8 mouse cellular contexts compared by ENCODE assay signal in the genomic region with DNA sequence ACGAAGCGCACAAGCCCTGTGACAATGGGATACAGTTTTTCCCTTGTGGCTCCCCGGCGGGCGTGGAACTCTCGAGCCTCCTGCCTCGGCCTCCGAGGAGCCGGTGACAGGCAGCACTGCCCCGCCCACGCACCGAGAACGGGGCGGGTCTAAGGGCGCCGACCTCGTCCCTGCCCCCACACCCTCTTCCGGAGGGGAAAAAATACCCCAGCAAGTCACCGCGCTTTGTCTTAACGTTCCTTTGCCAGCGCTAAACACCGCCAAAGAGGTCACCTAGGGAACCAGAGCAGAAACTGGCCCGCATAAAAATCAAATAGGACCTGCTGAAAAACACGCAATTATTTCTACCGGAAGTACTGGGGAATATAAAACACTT. TPM values are rescaled to one million over a fixed set of nuclear protein-coding genes. Genes with fewer than 3 reads are reported as not detected.
A peak's percentile ranks its signal among the peaks of the same experiment; 100 is the strongest.
DNase-seq lines count a peak whose midpoint lies in the region; ATAC-seq and TF ChIP-seq lines count a peak whose summit lies in the region.

No protein-coding gene starts in this region.

- no peaks in the 10 kb centered on the region for H3K4me1 ChIP-seq in bone marrow macrophage, adult 2 months (ENCODE audit: control insufficient read depth, insufficient read depth, low read length)
- no peaks in the 10 kb centered on the region for H3K4me1 ChIP-seq in heart, embryonic 14.5 days (ENCODE audit: control insufficient read depth in 2 of 2, insufficient read depth in 2 of 2, low read length in 2 of 2)
- peaks cover 14% of the 10 kb centered on the region for H3K4me1 ChIP-seq in liver, embryonic 12.5 days

- no peaks in the 10 kb centered on the region for H3K27me3 ChIP-seq in heart, embryonic 14.5 days (ENCODE audit: control insufficient read depth, insufficient read depth, low read length)
- H3K27me3 ChIP-seq in liver, embryonic 12.5 days (replicated peaks) = no peaks in the 10 kb centered on the region
- H3K27me3 ChIP-seq in myocyte (ENCODE audit: control insufficient read depth, insufficient read depth, insufficient read length) = no peaks in the 10 kb centered on the region
- no peaks in the 10 kb centered on the region for H3K27me3 ChIP-seq in splenic B cell, adult 2 months (ENCODE audit: control insufficient read depth, insufficient read depth, low read length, poor library complexity, severe bottlenecking)

- H3K9me3 ChIP-seq in heart, embryonic 14.5 days (ENCODE audit: control insufficient read depth, low read length) = peaks cover 5% of the 10 kb centered on the region; the same call in 1 of the 2 replicates
- H3K9me3 ChIP-seq in liver, embryonic 12.5 days (replicated peaks) = no peaks in the 10 kb centered on the region

- peak; percentile 88 for ATAC-seq in erythroid progenitor cell, adult 5-6 weeks (replicated peaks; ENCODE audit: low FRiP score, poor library complexity, severe bottlenecking)
- ATAC-seq in heart, embryonic 14.5 days (ENCODE audit: insufficient number of reproducible peaks, insufficient read depth, low FRiP score, low read depth) = peak; percentile 34; the same call in 1 of the 2 replicates
- ATAC-seq in liver, embryonic 12.5 days = peak; percentile 74

- peak overlapping the region; percentile 73 for H3K4me3 ChIP-seq in bone marrow macrophage, adult 2 months (ENCODE audit: insufficient read depth, low read length)
- H3K4me3 ChIP-seq in heart, embryonic 14.5 days (ENCODE audit: control insufficient read depth in 1 of 2, insufficient read depth in 1 of 2, low read depth in 1 of 2, low read length in 2 of 2) = peak overlapping the region; percentile 52 to 62
- peak overlapping the region; percentile 66 for H3K4me3 ChIP-seq in liver, embryonic 12.5 days
- peak overlapping the region; percentile 43 for H3K4me3 ChIP-seq in myocyte

- H3K79me2 ChIP-seq in myocyte (ENCODE audit: control insufficient read depth, insufficient read depth) = no peaks in the 10 kb centered on the region

- H3K36me3 ChIP-seq in heart, embryonic 14.5 days (ENCODE audit: control insufficient read depth, insufficient read depth, low read length) = no peaks in the 10 kb centered on the region
- H3K36me3 ChIP-seq in liver, embryonic 12.5 days = no peaks in the 10 kb centered on the region
- H3K36me3 ChIP-seq in myocyte (ENCODE audit: control insufficient read depth, insufficient read depth) = no peaks in the 10 kb centered on the region
- H3K36me3 ChIP-seq in splenic B cell, adult 2 months (ENCODE audit: control insufficient read depth, insufficient read depth, low read length, poor library complexity, severe bottlenecking) = no peaks in the 10 kb centered on the region

- peak overlapping the region; percentile 72 for H3K9ac ChIP-seq in heart, embryonic 14.5 days (ENCODE audit: low read length)
- H3K9ac ChIP-seq in liver, embryonic 12.5 days = peak overlapping the region; percentile 66

- H3K27ac ChIP-seq in bone marrow macrophage, adult 2 months (ENCODE audit: insufficient read depth, low read depth, low read length) = peak overlapping the region; percentile 90
- H3K27ac ChIP-seq in heart, embryonic 14.5 days (replicated peaks in 1 of 2; ENCODE audit: control insufficient read depth in 1 of 2, insufficient read depth in 1 of 2, low read depth in 2 of 2, low read length in 2 of 2) = peak overlapping the region; percentile 82 to 86
- peak overlapping the region; percentile 83 for H3K27ac ChIP-seq in liver, embryonic 12.5 days

- WGBS in heart, embryonic 14.5 days = 7% methylated on average over 26 of the region's 26 CpGs
- WGBS in liver, embryonic 12.5 days (ENCODE audit: insufficient replicate concordance) = 2% methylated on average over 26 of the region's 26 CpGs

- no peak overlapping the region for H3ac ChIP-seq in myocyte (ENCODE audit: control insufficient read depth, insufficient read length)

- peak; percentile 92 for DNase-seq in CD4-positive helper T cell, adult 2 months (ENCODE audit: low read depth, low spot score)
- DNase-seq in kidney, postnatal 10 days = peak; percentile 78
- DNase-seq in splenic B cell, adult 2 months (ENCODE audit: low read depth, low spot score) = peak; percentile 92

- no peak for TF ChIP-seq POLR2A in bone marrow macrophage, adult 2 months (IDR thresholded peaks at IDR 0.05; ENCODE audit: borderline replicate concordance, low read depth, low read length)
- no peak for TF ChIP-seq POLR2A in myocyte (IDR thresholded peaks at IDR 0.05; ENCODE audit: insufficient read length, low read depth)

- H3K4me2 ChIP-seq in heart, embryonic 14.5 days (ENCODE audit: low read length) = peak overlapping the region; percentile 75
- H3K4me2 ChIP-seq in liver, embryonic 12.5 days = peak overlapping the region; percentile 71
- peak overlapping the region; percentile 76 for H3K4me2 ChIP-seq in myocyte (ENCODE audit: low read depth)

- TF ChIP-seq CTCF in bone marrow macrophage, adult 2 months (IDR thresholded peaks at IDR 0.05; ENCODE audit: low read depth, low read length) = no peak

TF ChIP-seq in myocyte, 11 proteins besides CTCF, POLR2A, EP300 and RAD21:
- TF ChIP-seq TCF3 (IDR thresholded peaks at IDR 0.05; ENCODE audit: insufficient read length, low read depth) (no peak), POLR2AphosphoS2 (IDR thresholded peaks at IDR 0.05; ENCODE audit: insufficient read length, low read depth) (no peak), MYOD1 (IDR thresholded peaks at IDR 0.05; ENCODE audit: control insufficient read depth in 1 of 3, insufficient read length in 2 of 3, low read depth in 2 of 3) (no peak), SRF (IDR thresholded peaks at IDR 0.05; ENCODE audit: control insufficient read depth, insufficient read length, low read depth) (no peak), MAX (IDR thresholded peaks at IDR 0.05; ENCODE audit: low read depth) (no peak), MYOG (IDR thresholded peaks at IDR 0.05; ENCODE audit: control insufficient read depth in 1 of 3, insufficient read depth in 1 of 3, insufficient read length in 2 of 3, low read depth in 2 of 3) (no peak), USF1 (IDR thresholded peaks at IDR 0.05; ENCODE audit: low read depth) (no peak), CEBPB (IDR thresholded peaks at IDR 0.05; ENCODE audit: insufficient read depth, poor library complexity, severe bottlenecking) (no peak), REST (IDR thresholded peaks at IDR 0.05; ENCODE audit: insufficient read depth, insufficient read length) (no peak), E2F4 (IDR thresholded peaks at IDR 0.05; ENCODE audit: insufficient read depth) (no peak)

RNA-seq across cellular contexts. Expression of a gene that starts 0.4 kb away (rescaled TPM):
- polyA plus RNA-seq in bone marrow macrophage, adult 2 months (2012; ENCODE audit: insufficient read depth, insufficient read length, missing spikeins) = 0.67 and 1.5 TPM in 2 replicates
- not detected in 2 replicates for total RNA-seq in erythroid progenitor cell, adult 5-6 weeks (2015; ENCODE audit: low replicate concordance)
- 0.61 and 0.64 TPM in 2 replicates for total RNA-seq in erythroid progenitor cell, adult 5-6 weeks (2017; ENCODE audit: low replicate concordance)
- 1.2 and 1.5 TPM in 2 replicates for polyA plus RNA-seq in heart, embryonic 14.5 days (2014; fragmentation: Nextera tagmentation; extraction: Ambion mirVana)
- 0.36 and 0.51 TPM in 2 replicates for polyA plus RNA-seq in liver, embryonic 12.5 days (2016; fragmentation: Nextera tagmentation; extraction: Ambion mirVana)
- polyA plus RNA-seq in myocyte (2012; fragmentation: generic; extraction: Trizol) = 0.32 TPM

RNA-seq across cellular contexts. Expression of a gene that starts 43.0 kb away (rescaled TPM):
- polyA plus RNA-seq in bone marrow macrophage, adult 2 months (2012; ENCODE audit: insufficient read depth, insufficient read length, missing spikeins) = 1.8 and 2.4 TPM in 2 replicates
- total RNA-seq in erythroid progenitor cell, adult 5-6 weeks (2015; ENCODE audit: low replicate concordance) = not detected in 2 replicates
- total RNA-seq in erythroid progenitor cell, adult 5-6 weeks (2017; ENCODE audit: low replicate concordance) = not detected in 2 replicates
- 4.2 and 5.5 TPM in 2 replicates for polyA plus RNA-seq in heart, embryonic 14.5 days (2014; fragmentation: Nextera tagmentation; extraction: Ambion mirVana)
- 1.1 and 1.3 TPM in 2 replicates for polyA plus RNA-seq in liver, embryonic 12.5 days (2016; fragmentation: Nextera tagmentation; extraction: Ambion mirVana)
- 1.9 TPM for polyA plus RNA-seq in myocyte (2012; fragmentation: generic; extraction: Trizol)

Comparison
In these comparisons a context has a peak if more than half of its experiments do, and no peak if none do; other contexts are left out.
1. Peak in every context shown above with its lines: DNase-seq, ATAC-seq, H3K4me3 ChIP-seq and H3K27ac ChIP-seq.
2. ATAC-seq: peak in every context shown above with its lines; median percentile 88 in erythroid progenitor cell, adult 5-6 weeks; 74 in liver, embryonic 12.5 days; 34 in heart, embryonic 14.5 days.